Mouse (Mus musculus) adrenal gland, postnatal 36 days (tissue): ENCODE measurements around the gene Pm20d1. TPM values are rescaled to one million over a fixed set of nuclear protein-coding genes. Genes with fewer than 3 reads are reported as not detected.
"Not testable (repeated sequence)": the region's sequence is repeated elsewhere in the genome, so short reads cannot be mapped to it uniquely, and the experiment has no call there.

Experiments used
- DNase-seq, 2 experiments: peaks; one replicate each; pipeline ENCODE4 v3.0.0; 2021; ENCODE audit warnings: mixed read lengths in 1 of 2
- total RNA-seq, 2 experiments: library from RNA; stranded (reverse); gene quantifications; 2 replicates each; pipeline ENCODE4 v1.2.3; 2021

The Pm20d1 gene
- total RNA-seq, 2 experiments from 2014 or later, result 6.7 to 15.6 TPM

DNA sequence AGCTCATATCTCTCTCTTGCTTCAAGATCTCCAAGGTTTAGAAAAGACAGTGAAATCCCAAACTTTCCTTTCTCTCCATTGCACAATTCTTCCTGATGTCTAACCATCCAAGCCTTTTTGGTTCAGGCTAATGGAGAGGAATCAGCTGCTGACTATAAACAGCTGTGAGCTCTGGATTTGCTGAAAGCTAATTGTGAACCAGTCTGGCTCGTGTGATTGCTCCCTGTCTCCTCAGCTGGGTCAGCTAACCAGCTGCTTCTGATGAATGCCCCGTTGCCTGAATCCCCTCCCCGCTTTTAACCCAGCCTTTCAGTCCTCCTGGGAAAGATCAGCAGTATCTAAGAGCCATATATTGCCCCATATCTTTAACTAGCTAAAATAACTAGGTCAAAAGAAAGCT, 2.6 kb upstream of the Pm20d1 start:
- no peak for DNase-seq

DNA sequence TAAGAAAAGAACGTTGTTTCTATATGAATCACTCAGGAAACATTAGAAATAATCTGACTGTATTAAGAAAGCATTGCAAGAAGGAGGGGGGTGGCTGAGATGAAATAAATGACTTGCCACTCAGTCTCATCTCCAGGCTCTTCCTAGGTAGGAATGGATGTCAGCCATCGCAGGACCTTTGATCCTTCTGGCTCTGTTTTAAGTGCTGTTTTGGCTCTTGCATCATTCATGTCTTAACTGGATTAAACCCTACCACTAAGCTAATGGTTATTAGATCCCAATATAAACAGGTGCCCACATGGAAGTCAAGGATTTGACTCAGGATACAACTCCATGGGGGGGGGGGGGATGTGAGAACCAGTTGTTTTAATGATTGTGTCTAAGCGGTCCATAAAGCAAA, 2.0 kb upstream of the Pm20d1 start:
- no peak for DNase-seq

DNA sequence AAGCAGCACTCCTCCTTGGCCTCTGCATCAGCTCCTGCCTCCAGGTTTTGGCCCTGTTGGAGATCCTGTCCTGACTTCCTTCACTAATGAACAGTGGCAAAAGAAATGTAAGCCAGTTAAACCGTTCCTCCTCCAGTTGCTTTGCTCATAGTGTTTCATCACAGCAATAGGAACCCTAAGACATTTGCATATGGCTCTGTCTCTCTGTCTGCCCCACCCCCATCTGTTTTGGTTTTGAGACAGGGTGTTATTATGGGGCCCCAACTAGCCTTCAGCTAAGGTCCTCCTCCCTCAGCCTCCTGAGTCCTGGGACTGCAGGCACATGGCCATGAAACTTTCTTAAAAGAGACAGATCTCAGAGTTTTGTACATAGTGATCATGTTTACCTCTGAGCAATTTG, 2.8 kb downstream of the Pm20d1 start:
- no peak for DNase-seq

DNA sequence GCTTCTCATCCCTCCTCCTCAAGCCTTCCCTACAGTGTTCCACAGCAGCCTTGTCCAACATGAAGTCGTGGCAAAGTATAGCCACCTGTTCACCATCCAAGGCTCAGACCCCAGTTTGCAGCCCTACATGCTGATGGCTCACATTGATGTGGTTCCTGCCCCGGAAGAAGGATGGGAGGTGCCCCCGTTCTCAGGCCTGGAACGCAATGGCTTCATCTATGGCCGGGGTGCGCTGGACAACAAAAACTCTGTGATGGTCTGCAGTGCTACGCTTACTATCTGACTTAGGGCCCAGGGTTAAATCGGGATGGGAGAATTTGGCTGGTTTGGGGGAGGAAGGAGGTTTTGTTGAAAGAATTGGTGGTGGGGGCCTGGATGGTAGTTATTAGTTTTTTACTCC, 3.9 kb downstream of the Pm20d1 start:
- no peak for DNase-seq

DNA sequence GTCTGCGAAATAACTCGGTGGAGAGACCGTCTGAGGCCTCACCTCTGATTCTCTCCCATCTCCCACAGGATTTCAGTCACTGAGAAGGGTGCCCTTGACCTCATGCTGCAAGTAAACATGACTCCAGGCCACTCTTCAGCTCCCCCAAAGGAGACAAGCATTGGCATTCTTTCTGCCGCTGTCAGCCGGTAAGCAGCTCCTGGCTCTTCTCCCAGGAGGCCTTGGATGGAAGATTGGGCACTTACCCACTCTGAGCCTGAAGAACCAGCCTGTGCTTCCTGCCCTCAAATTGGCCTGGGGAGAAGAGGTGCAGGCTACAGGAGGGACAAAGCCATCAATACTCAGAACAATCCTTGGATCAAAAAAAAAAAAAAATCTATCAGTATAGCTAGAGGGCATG, 5.5 kb downstream of the Pm20d1 start:
- DNase-seq, result peak in 1 of 2 experiments; percentile 36

DNA sequence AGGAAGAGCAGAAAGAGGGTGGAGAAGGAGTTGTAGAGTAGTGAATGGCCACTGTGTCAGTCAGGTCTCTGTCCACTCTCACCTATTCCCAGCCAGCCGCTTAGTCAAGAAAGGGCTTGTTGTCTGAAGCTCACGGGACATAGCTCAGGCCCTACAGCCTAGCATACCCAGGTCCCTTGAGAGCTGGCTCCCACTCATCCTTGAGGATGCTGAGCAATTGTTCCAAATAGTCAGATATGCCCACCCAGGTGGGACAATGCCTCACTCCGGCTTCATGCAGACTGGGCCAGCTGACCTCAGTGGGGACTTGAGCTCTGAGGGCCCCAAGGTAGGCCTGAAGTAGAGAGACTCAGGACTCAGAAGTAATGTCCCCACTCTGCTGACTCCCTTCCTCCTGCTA, 7.0 kb downstream of the Pm20d1 start:
- DNase-seq, result no peak

DNA sequence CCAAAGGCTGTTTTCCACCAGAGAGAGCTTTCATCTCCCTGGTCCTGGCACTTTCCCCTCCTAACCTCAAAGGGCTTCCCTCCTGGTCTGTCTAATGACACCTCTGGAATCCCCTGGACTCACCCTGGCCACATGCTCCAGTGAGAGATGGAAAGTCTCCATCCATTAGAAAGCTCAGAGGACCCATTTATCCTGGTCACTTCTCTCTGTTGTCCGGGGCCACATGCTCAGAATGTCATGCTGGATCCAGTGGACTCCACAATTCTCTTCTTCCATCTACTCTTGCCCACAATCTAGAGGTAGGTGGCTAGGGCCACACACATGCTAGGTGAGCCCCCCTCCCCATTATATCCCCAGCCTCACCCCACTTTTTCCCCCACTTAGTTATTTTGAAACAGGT, 11.8 kb downstream of the Pm20d1 start:
- DNase-seq, result no peak

DNA sequence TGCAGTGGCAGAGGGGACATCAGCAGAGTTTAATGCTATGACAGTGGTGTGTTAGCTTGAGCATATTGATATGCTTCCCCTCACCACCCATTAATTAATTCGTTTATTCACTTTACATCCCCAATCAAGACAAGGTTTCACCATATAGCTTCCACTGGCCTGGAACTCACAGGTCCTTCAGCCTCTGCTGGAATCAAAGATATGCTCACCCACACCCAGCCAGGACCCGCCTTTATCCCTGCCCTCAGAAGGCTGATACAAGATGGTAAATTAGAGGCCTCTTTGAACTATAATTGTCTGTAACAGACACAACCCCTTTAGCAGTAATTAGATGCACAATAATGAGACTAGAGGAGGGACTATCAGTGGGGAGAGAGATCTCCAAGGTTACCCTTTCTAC, 12.5 kb downstream of the Pm20d1 start:
- no peak for DNase-seq

DNA sequence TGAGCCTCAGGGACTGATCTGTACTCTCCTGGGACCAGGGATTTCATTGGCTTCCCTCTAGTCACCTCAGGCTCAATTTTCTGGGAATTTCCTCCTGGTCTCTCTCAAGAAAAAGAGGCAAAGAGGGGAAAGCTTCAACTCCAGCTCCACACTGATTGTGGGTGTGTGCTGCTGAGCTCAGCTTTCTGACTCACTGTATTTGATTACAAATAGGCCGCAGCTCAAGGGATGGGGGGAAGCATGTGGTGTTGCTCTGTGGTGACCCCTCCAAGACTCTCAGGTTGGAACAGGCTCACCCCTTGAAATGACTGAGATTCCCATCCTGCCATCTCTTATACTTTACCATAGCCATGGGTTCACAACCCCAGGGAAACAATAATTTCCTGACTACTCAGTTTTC, 14.2 kb downstream of the Pm20d1 start:
- DNase-seq, result no peak

DNA sequence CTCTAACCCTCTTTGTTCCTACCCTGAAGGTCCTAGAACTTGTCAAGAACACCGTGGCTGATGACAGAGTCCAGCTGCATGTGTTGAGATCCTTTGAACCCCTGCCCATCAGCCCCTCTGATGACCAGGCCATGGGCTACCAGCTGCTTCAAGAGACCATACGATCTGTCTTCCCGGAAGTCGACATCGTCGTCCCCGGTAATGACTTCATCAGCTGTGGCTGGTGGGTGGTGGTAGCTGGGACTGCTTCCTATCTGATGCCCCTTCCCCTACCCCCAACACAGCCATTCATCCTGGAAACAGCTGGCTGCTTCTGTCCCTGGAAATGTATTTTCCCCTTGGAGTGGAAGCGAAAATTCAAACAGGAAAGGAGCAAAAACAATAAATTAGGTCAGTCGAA, 14.8 kb downstream of the Pm20d1 start:
- no peak for DNase-seq

DNA sequence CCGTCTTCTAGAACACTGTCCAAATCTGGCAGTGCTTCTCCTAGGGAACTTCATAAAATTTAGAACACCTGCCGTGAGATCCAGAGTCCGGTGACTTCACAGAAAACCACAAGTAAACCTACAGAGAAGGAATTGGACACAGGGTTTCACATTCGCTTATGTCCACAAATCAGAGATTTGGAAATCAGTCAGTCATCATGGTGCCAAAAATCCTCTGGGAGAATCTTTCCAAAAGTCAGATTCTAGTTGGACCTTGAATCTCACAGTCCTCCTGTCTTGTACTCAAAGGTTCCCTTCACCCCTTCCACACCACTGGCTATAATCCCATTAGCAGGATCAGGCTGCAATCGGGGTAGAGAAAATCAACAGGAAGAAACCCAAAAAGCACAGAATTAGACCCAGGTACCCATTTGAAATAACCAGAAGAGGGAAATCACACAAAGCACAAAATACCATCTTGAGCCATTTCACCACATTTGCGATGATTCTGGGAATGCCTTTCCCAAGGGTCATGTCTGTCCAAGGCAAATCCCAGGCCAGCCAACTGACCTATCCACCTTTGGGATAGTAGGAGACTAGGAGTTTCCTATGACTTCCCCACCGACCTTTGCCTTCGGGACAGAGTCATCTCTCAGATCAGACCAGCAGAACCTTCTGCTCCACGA, 15.6 kb downstream of the Pm20d1 start:
- no peak for DNase-seq

DNA sequence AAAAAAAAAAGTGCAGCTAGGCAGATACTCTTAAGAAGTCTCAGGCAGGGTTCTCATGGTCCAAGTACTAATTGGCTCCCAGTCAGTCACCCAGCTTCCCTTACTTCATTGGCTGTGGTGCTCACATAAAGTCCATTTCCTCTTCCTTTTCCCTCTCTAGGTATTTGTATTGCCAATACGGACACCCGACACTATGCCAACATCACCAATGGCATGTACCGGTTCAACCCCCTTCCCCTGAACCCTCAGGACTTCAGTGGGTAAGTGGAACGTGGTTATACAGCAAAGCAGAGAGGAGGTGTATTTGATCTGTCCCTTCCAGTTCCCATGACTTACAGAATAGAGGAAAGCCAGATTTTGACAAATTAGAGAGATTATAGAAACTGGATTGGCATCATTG, 16.6 kb downstream of the Pm20d1 start:
- no peak for DNase-seq

DNA sequence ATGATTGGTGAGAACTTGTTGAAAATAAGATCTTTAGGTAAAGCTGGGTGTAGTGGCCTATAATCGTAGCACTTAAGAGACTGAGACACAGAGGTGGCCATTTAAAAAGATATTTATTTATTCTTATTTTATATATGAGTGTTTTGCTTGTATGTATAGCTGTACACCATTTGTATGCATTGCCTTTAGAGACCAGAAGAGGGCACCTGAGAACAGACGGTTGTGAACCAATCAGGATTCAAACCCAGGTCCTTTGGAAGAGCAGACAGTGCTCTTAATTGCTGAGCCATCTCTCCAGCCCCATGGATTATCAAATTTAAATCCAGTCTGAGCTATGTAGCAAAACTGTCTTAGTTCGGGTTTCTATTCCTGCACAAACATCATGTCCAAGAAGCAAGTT, 17.0 kb downstream of the Pm20d1 start:
- no peak for DNase-seq

DNA sequence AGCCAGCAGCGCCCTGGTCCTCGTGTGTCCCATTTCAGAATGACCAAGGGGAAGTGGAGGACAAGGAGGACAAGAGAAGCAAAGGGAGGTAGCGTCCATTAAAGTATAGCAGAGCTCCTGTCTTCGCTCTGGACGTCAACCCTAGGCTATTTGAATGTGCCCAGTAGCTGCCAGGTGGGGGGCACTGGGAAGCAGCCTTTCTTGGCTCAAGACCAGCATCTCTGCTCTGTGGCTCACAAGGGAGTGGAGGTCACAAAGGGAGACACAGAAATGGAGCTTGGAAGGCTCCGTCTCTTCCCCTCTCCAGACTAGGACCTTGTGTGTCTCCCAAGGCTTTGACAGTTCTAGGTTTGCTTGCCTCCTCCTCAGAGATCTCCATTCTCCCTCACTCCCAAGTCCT, 19.7 kb downstream of the Pm20d1 start:
- no peak for DNase-seq

DNA sequence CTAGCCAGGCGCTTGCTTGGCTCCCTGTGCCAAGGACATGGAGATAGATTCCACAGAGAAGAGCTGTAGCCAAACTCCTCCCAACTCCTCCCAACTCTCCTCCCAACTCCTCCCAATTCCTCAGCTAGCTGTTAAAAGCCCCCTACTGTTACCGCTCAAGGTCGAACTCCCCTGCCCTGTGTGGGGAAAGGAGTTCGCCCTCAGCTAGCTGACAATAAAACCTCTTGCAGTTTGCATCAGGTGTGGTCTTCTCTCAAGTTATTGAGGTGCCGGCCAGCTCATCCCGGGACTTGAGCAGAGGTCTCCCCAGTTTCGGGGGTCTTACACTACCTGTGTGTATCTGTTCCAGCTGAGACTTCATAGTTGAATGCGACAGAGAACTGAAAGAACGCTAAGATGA, 23.2 kb downstream of the Pm20d1 start:
- DNase-seq, result not testable (repeated sequence)

DNA sequence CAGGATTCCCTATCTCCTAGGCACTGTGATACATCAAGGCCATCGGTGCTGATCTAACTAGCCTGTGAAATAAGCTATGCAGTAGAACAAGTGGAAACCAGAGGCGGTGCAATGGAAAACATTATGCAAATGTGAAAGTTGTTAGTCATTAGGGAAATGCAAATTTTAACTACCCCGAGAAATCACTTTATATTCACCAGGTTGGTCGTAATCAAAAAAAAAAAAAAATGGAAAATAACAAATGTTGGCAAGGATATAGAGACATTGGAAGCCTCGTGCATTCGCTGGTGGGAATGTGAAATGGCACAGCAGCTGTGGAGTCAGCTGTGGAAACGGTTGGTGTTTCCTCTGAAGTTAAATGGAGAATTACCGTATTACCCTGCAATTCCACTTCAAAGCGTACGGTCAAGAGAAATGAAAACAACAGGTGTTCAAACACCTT, 23.7 kb downstream of the Pm20d1 start:
- no peak for DNase-seq

DNA sequence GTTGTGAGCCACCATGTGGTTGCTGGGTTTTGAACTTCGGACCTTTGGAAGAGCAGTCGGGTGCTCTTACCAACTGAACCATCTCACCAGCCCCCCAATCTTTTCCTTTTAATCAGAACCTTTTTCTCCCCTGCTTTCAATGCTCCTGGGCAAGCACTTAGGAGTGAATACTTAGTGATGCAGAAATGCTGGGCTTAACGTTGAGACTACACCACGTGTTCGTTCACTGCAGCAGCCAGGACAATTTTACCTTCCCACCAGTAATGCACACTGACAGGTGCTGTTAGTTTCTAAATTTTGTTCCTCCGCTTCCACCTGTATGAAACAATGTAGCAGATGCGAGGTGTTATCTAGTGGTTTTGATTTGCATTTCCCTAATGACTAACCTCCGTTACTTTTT, 25.1 kb downstream of the Pm20d1 start:
- no peak for DNase-seq

DNA sequence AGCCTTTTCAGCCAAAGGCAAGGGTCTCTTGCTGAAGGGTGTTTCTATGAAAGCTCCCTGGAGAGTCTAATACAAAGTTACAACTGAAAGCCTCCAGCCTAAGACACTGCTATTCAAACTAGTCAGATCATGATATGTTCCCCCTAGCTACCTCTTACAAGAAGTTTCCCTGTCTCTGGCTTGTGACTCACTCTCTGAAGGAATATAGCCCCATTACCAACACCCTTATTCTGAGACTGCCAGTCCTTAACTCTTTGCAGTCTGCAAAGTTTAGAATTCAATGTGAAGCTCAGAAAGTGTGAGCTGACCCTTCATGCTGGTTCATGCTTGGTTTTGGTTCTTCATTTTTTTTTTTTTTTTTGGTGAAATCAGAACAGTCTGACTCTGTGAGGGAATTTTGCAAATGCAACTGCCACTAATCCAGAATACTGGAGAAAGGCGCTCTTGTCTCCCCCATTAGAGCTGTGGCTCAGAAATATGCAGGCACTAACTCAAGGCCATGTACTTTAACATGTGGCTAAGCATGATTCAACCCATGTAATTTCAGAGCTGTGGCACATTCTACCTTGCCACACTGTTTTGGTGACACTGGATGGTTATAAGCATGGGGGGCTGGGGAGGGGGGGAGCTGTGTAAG, 25.8 kb downstream of the Pm20d1 start:
- DNase-seq, result no peak

DNA sequence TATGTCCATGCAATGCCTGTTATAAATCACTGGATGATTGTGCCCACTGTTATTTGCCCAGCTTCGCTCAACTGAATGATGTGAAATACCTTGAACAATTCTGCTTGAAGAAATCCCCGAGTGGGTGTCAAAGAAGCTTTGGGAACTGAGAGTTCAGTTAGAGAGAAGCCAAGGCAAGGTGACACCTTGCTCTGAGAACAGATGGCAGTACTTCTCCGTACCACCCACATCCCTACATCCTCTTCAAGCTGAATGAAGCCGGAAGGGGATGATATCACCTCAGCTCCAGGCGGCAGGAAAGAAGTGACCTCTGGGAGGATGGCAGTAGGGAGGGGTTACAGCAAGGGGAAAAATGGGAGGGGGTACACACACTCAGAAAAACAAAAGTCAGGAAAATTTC, 26.4 kb downstream of the Pm20d1 start:
- no peak for DNase-seq

DNA sequence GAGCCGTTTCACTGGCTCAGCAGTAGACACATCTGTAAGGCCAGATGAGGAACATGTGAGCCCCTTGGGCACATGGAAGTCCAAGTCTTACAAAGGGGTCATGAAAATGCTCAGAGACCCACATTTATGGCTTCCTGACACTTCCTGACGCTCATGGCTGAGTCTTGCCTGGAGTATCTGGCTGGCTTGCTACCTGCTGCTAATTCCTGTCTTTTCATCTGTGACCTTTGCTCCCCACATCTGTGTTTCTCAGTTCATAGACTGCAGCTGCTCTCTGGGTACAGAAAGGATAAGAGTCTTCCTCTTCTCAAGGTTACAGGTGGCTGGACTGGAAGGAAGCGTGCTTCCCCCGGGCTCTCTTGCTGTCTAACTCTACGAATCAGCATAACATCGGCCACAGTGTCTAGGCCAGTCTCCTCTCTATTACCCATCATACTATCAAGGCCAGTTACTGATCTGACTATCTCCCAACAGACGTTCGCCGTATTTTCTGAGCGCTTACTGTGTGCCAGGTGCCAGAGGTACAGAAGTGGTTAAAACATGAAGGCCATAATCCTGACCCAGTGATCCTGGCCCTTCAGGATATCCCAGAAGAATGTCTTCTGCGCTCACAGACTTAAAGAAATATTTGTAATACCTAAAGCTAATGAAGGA, 27.5 kb downstream of the Pm20d1 start:
- no peak for DNase-seq

DNA sequence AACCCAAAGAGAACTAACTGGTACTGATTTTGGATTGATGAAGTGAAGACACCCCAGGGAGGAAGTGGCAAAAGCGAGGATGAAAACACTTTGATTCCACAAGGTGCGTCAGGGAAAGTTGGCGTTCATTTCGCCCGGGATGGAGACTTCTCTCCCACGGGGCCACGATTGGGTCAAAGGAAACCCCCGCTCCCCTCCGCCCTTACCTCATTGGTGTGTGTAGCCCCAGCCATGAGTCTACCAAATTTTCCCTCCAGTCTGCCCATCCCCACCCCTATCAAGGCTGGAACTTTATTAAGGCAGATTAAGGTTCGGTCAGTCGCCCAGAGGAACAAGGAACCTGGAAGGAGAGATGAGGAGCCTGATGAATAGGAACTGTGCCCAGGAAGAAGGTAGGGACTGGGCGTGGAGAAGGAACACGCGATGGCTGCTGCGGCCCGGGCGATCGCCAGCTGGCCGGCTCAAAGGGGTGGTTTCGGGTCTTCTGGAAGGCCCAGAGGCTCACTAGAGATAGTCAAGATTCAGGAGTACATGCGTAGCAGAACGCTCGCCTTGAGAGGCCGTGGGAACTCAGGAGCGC, 30.1 kb downstream of the Pm20d1 start, which contains the start of gene Slc41a1:
Slc41a1 (plus strand) TSS at position 287 of the 580 bp plus-strand sequence.
- DNase-seq, result no peak

DNA sequence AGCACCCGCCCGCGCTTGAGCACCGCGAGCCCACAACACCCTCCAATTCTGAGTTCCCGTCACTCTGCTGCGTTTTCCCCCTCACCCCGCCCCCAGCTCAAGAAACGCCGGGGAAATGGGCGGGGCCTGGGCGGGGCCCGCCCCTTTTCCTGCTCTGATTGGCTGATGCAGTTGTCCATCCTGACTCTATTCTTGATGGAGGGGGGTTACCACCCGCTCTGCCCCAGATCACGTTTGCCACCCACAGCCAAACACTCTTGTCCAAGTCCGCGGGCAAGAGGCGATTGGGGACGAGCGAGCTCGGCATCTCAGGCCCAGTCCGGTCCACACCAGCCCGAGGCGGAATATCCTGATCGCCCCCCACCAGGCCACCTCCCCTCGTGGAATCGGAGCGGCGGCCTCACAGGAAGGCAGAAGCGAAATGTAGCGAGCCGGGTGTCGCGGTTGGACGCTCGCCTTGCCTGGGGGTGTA, 30.6 kb downstream of the Pm20d1 start:
- DNase-seq, result peak; percentile 93 to 94
